Mouse (Mus musculus): Measurements from ENCODE around the gene Bahcc1. TPM values are rescaled to one million over a fixed set of nuclear protein-coding genes. Genes with fewer than 3 reads are reported as not detected.

The Bahcc1 gene
- polyA plus RNA-seq, 1 experiment from 2014 or later = 8.8 TPM

DNA sequence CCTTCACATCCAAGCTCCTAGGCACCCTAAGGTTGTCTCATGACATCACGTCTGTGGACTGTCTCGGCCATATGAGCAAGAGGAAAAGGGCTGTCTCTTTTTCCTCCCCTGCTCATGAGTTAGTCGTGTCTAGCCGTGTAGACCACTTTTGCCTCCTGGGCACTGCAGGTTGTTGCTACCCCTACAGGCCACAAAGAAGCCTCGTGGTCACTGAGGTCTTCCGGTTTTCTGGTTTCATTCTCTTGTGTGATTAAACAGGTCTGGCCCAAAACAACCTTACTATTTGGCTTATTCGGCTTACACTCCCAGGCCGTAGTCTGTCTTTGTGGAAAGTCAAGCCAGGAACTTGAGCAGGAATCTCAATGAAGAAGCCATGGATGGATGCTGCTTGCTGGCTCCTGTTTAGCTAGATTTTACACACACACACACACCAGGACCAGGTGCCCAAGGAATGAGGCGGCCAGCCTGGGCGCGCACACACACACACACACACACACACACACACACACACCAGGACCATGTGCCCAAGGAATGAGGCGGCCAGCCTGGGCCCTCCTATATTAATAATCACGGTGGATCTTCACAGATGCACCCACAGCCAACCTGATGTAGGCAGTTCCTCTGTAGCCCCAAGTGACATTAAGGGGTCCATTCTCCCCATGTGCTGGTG lies 21.0 kb downstream of the Bahcc1 start:
- no peaks in the 10 kb centered on the region for H3K27me3 ChIP-seq (replicated peaks; ENCODE audit: control insufficient read depth, insufficient read depth, low read length)
- no peak for ATAC-seq (replicated peaks; ENCODE audit: low FRiP score)
- H3K9ac ChIP-seq (ENCODE audit: low read depth, low read length) = no peak overlapping the region
- no peak for DNase-seq (ENCODE audit: low spot score)
- no peaks in the 10 kb centered on the region for H3K36me3 ChIP-seq (ENCODE audit: control insufficient read depth, insufficient read depth, low read length)
- 71% methylated on average over 13 of the region's 13 CpGs for WGBS
- H3K4me3 ChIP-seq (ENCODE audit: low read depth, low read length) = no peak overlapping the region
- H3K4me1 ChIP-seq (replicated peaks; ENCODE audit: control insufficient read depth, insufficient read depth, low read length) = peaks cover 50% of the 10 kb centered on the region
- H3K9me3 ChIP-seq (ENCODE audit: control insufficient read depth, low read length) = no peaks in the 10 kb centered on the region
- no peak overlapping the region for H3K27ac ChIP-seq (ENCODE audit: low read depth, low read length)
- no peak overlapping the region for H3K4me2 ChIP-seq

DNA sequence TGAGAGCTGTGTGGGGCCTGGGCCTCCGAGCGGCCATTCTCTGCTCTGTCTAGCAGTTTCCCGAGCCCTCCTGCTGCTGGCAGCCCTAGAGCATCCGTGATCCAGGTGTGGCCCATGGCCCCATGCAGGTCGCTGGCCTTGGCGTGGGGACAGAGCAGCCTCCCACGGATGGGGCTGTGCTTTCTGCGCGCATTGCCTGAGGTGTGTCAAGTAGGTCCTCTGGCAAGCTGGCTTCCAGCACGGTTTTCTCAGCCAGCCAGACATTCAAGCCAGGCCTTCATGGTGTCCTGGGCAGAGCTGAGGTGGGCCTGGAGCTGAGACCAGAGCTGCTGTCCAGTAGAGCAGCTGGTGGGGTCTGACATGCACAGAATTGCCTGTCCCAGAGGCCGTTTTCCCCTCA lies 21.7 kb downstream of the Bahcc1 start:
- H3K9me3 ChIP-seq (ENCODE audit: control insufficient read depth, low read length) = no peaks in the 10 kb centered on the region
- H3K36me3 ChIP-seq (ENCODE audit: control insufficient read depth, insufficient read depth, low read length) = 0 out of 2 replicates have a peak, but pooled peaks cover 3% of the 10 kb centered on the region
- H3K4me1 ChIP-seq (replicated peaks; ENCODE audit: control insufficient read depth, insufficient read depth, low read length) = peaks cover 54% of the 10 kb centered on the region
- DNase-seq (ENCODE audit: low spot score) = no peak
- H3K4me3 ChIP-seq (ENCODE audit: low read depth, low read length) = no peak overlapping the region
- no peak overlapping the region for H3K9ac ChIP-seq (ENCODE audit: low read depth, low read length)
- ATAC-seq (replicated peaks; ENCODE audit: low FRiP score) = no peak
- H3K4me2 ChIP-seq = no peak overlapping the region
- H3K27me3 ChIP-seq (replicated peaks; ENCODE audit: control insufficient read depth, insufficient read depth, low read length) = no peaks in the 10 kb centered on the region
- H3K27ac ChIP-seq (ENCODE audit: low read depth, low read length) = no peak overlapping the region
- WGBS = 83% methylated on average over 11 of the region's 11 CpGs

DNA sequence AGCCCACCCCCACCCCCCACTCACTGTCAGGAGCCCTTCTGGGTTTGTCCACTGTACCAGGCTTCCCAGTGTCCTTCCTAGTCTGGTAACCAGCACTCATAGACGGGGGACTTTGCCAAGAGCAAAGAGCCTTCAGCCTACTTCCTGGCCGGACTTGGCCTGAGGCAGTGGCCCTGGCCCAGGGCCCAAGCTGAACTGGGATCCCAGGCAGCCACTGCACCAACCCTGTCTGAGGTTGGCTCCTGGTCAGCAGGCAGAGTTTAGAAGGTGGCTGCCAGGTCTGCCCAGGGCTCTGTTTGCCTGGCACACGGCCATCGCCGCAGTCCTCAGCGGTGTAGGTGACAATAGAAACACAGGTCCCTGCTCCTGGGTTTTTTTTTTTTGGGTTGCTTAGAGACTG lies 22.3 kb downstream of the Bahcc1 start:
- Histone ChIP-seq H3K36me3 (ENCODE audit: control insufficient read depth, insufficient read depth, low read length) (0 out of 2 replicates have a peak, but pooled peaks cover 3% of the 10 kb centered on the region), H3K9ac (ENCODE audit: low read depth, low read length) (no peak overlapping the region), H3K27ac (ENCODE audit: low read depth, low read length) (no peak overlapping the region), H3K27me3 (replicated peaks; ENCODE audit: control insufficient read depth, insufficient read depth, low read length) (no peaks in the 10 kb centered on the region), H3K4me3 (ENCODE audit: low read depth, low read length) (no peak overlapping the region), H3K4me1 (replicated peaks; ENCODE audit: control insufficient read depth, insufficient read depth, low read length) (peaks cover 52% of the 10 kb centered on the region), H3K9me3 (ENCODE audit: control insufficient read depth, low read length) (no peaks in the 10 kb centered on the region), H3K4me2 (no peak overlapping the region)
- ATAC-seq (replicated peaks; ENCODE audit: low FRiP score) = no peak
- DNase-seq (ENCODE audit: low spot score) = no peak
- WGBS = 90% methylated on average over 6 of the region's 6 CpGs

DNA sequence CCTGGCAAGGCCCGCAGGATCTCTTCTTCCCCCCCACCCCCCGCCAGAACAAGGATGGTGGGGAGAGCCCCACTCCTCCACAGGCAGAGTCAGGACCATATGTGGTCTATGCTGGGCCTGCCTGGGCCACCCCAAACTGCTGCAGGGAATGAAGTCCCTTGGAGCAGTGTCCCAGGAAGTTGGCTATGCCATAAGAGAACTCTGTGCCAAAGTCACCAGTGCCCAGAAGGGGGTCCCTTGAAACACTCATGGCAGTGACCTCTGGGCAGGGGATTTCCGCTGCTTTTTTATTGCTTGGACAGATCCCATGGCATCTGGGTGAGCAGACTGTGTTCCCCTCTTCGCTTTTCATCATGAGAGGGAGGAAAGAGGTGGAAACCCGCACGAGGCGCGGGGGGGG lies 22.8 kb downstream of the Bahcc1 start:
- no peak overlapping the region for H3K9ac ChIP-seq (ENCODE audit: low read depth, low read length)
- no peak for DNase-seq (ENCODE audit: low spot score)

DNA sequence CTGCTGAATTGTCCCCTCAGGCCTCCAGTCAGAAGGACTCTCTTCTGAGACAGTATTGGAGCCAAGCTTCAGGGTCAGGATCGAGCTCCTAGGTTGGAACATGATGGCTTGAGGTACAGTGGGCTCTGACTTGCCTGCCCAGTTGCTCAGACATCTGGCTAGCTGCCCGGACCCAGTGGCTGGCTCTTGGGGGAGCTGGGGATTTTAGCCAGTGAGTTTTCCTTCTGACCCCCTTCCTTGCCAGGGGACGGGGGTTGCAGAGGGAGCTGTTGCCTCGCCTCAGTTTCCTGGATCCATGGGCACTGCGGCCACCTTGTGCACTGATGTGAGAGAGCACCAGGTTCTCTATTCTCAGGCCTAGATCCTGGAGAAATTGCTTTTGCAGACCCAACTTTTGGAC lies 23.4 kb downstream of the Bahcc1 start:
- H3K9ac ChIP-seq (ENCODE audit: low read depth, low read length) = no peak overlapping the region
- no peak overlapping the region for H3K27ac ChIP-seq (ENCODE audit: low read depth, low read length)
- H3K27me3 ChIP-seq (replicated peaks; ENCODE audit: control insufficient read depth, insufficient read depth, low read length) = no peaks in the 10 kb centered on the region
- no peak overlapping the region for H3K4me3 ChIP-seq (ENCODE audit: low read depth, low read length)
- H3K4me1 ChIP-seq (replicated peaks; ENCODE audit: control insufficient read depth, insufficient read depth, low read length) = peaks cover 45% of the 10 kb centered on the region
- DNase-seq (ENCODE audit: low spot score) = no peak
- no peak for ATAC-seq (replicated peaks; ENCODE audit: low FRiP score)
- 0 out of 2 replicates have a peak, but pooled peaks cover 3% of the 10 kb centered on the region for H3K36me3 ChIP-seq (ENCODE audit: control insufficient read depth, insufficient read depth, low read length)
- 71% methylated on average over 5 of the region's 5 CpGs for WGBS
- no peak overlapping the region for H3K4me2 ChIP-seq
- no peaks in the 10 kb centered on the region for H3K9me3 ChIP-seq (ENCODE audit: control insufficient read depth, low read length)

More for the DNA sequence above, 22.8 kb downstream of the Bahcc1 start:
- Histone ChIP-seq H3K4me1 (replicated peaks; ENCODE audit: control insufficient read depth, insufficient read depth, low read length) (peaks cover 50% of the 10 kb centered on the region), H3K4me3 (ENCODE audit: low read depth, low read length) (no peak overlapping the region), H3K4me2 (no peak overlapping the region), H3K36me3 (ENCODE audit: control insufficient read depth, insufficient read depth, low read length) (0 out of 2 replicates have a peak, but pooled peaks cover 3% of the 10 kb centered on the region), H3K27me3 (replicated peaks; ENCODE audit: control insufficient read depth, insufficient read depth, low read length) (no peaks in the 10 kb centered on the region), H3K9me3 (ENCODE audit: control insufficient read depth, low read length) (no peaks in the 10 kb centered on the region), H3K27ac (ENCODE audit: low read depth, low read length) (no peak overlapping the region)
- 82% methylated on average over 8 of the region's 8 CpGs for WGBS
- no peak for ATAC-seq (replicated peaks; ENCODE audit: low FRiP score)

DNA sequence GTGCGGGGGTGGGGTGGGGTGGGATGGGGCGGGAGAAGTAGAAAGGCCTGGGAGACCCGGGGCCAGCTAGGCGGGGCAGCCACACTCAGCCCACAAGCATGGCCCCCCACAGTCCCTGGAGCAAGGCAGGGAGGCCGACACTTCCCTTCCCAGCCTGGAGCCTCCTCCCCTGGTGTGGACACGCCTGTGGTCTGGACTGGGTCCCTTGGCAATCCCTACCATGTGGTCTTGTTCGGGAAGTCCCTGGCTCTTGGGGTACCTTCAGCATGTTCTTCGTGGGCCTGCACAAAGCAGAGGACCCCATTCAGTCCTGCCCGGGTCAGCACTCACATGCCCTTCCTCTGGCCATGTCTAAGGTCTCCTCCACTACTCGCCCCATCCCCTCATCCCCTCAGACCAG lies 23.8 kb downstream of the Bahcc1 start:
- no peaks in the 10 kb centered on the region for H3K9me3 ChIP-seq (ENCODE audit: control insufficient read depth, low read length)
- no peak overlapping the region for H3K4me2 ChIP-seq
- 0 out of 2 replicates have a peak, but pooled peaks cover 3% of the 10 kb centered on the region for H3K36me3 ChIP-seq (ENCODE audit: control insufficient read depth, insufficient read depth, low read length)
- H3K4me3 ChIP-seq (ENCODE audit: low read depth, low read length) = no peak overlapping the region
- H3K27me3 ChIP-seq (replicated peaks; ENCODE audit: control insufficient read depth, insufficient read depth, low read length) = no peaks in the 10 kb centered on the region
- 53% methylated on average over 10 of the region's 10 CpGs for WGBS
- H3K9ac ChIP-seq (ENCODE audit: low read depth, low read length) = no peak overlapping the region
- DNase-seq (ENCODE audit: low spot score) = no peak
- no peak overlapping the region for H3K27ac ChIP-seq (ENCODE audit: low read depth, low read length)
- no peak for ATAC-seq (replicated peaks; ENCODE audit: low FRiP score)
- peaks cover 45% of the 10 kb centered on the region for H3K4me1 ChIP-seq (replicated peaks; ENCODE audit: control insufficient read depth, insufficient read depth, low read length)

DNA sequence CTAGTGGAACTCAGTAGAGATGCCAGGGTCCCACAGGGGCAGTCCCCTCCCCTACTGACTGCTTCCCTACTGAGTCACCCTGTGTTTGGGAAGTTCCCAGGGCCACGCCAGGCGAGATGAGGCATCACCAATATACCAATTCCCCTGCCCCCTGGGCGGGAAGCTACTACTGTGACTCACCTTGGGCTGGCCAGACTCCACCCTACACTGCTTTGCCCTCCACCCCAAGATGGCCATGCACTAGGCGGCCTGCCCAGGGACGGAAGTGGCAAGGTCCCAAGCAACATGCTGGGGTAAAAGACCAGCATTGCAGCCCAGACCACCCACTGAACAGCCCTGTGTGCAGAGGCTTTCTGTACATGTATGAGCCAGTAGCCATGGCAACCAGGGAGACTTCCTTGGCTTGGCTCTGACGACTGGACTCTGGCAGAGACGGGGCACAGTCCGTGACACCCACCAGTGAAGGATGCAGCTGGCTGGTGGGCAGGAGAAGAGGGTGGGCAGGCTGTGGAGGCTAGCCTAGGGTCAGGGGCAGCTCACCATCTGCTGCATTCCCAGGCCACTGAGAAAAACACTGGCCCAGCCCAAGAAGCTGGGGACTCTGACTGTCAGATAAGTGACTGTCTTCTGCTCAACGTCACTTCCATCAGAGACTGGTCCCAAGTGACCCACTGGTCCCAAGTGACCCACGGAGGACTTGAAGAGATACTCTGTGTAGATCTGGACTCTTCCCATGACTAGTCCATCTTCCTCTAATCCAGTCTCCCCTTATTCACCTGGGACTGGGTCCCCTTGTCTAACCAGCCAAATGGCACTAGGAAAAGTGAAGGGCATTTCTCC lies 24.5 kb downstream of the Bahcc1 start:
- 75% methylated on average over 10 of the region's 10 CpGs for WGBS
- Histone ChIP-seq H3K36me3 (ENCODE audit: control insufficient read depth, insufficient read depth, low read length) (0 out of 2 replicates have a peak, but pooled peaks cover 3% of the 10 kb centered on the region), H3K4me1 (replicated peaks; ENCODE audit: control insufficient read depth, insufficient read depth, low read length) (peaks cover 43% of the 10 kb centered on the region), H3K9me3 (ENCODE audit: control insufficient read depth, low read length) (no peaks in the 10 kb centered on the region), H3K4me2 (no peak overlapping the region), H3K27me3 (replicated peaks; ENCODE audit: control insufficient read depth, insufficient read depth, low read length) (no peaks in the 10 kb centered on the region), H3K9ac (ENCODE audit: low read depth, low read length) (no peak overlapping the region), H3K27ac (ENCODE audit: low read depth, low read length) (no peak overlapping the region), H3K4me3 (ENCODE audit: low read depth, low read length) (no peak overlapping the region)
- DNase-seq (ENCODE audit: low spot score) (no peak), ATAC-seq (replicated peaks; ENCODE audit: low FRiP score) (no peak)

DNA sequence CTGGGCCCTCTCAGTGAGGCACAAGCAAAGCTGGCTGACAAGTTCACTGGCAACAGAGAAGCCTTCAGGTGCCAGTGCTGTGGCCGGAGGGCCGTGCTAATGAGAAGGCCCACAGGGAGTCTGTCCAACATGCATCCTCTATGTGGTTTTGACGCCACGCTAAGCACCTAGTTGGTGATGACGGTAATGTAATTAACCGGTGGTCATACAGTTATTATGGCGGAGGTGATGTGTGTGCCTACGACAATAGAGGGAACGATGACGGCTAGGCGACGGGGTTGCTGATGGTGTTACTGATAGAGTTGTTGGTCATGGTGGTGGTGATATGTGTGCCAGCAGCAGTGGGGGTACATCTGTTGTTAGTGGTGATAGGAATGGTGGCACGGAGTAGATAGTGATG lies 25.2 kb downstream of the Bahcc1 start:
- 87% methylated on average over 13 of the region's 13 CpGs for WGBS
- DNase-seq (ENCODE audit: low spot score) (no peak), ATAC-seq (replicated peaks; ENCODE audit: low FRiP score) (no peak)
- H3K27ac ChIP-seq (ENCODE audit: low read depth, low read length) = no peak overlapping the region; the same call in 1 of the 2 replicates
- no peak overlapping the region for H3K4me3 ChIP-seq (ENCODE audit: low read depth, low read length)
- no peaks in the 10 kb centered on the region for H3K27me3 ChIP-seq (replicated peaks; ENCODE audit: control insufficient read depth, insufficient read depth, low read length)
- no peak overlapping the region for H3K4me2 ChIP-seq
- no peaks in the 10 kb centered on the region for H3K9me3 ChIP-seq (ENCODE audit: control insufficient read depth, low read length)
- no peak overlapping the region for H3K9ac ChIP-seq (ENCODE audit: low read depth, low read length)
- peaks cover 43% of the 10 kb centered on the region for H3K4me1 ChIP-seq (replicated peaks; ENCODE audit: control insufficient read depth, insufficient read depth, low read length)
- H3K36me3 ChIP-seq (ENCODE audit: control insufficient read depth, insufficient read depth, low read length) = 0 out of 2 replicates have a peak, but pooled peaks cover 3% of the 10 kb centered on the region

Data from liver, embryonic 11.5 days (tissue).